Mouse (Mus musculus) granulocyte monocyte progenitor cell, adult 5-6 weeks (primary cell): ENCODE results near the gene Ctu2. TPM values are rescaled to one million over a fixed set of nuclear protein-coding genes. Genes with fewer than 3 reads are reported as not detected.

Experiments
- ATAC-seq: replicated peaks from 2 replicates; pipeline ENCODE4 v1.8.0; 2016; ENCODE audit warnings: mild to moderate bottlenecking, moderate TSS enrichment, inconsistent platforms; ENCODE audit not compliant: poor library complexity, severe bottlenecking
- total RNA-seq, 2 experiments: library from RNA; stranded (forward) in 1 of 2; stranded (reverse) in 1 of 2; fragments of 200-712, 200-1000 nt in 1 of 2; fragments of >200 nt in 1 of 2; fragmentation: Nextera tagmentation in 1 of 2; gene quantifications; 2 replicates each; pipeline ENCODE4 v1.2.3; 2014 to 2017

Gene Ctu2
- total RNA-seq, 2 experiments from 2014 or later, result 14.0 to 33.1 TPM

- peak; percentile 27; the same call in 1 of the 2 replicates for ATAC-seq
Measured at GRCm38 (mm10) chr8:122444058-122444748, 31.7 kb upstream of the Ctu2 start.

- no peak for ATAC-seq
Measured at GRCm38 (mm10) chr8:122445203-122445602, 30.7 kb upstream of the Ctu2 start.

- ATAC-seq, result no peak
Measured at GRCm38 (mm10) chr8:122451161-122451703, 24.7 kb upstream of the Ctu2 start.

GRCm38 (mm10) chr8:122452154-122452553 is 23.8 kb upstream of the Ctu2 start:
- no peak for ATAC-seq

- peak; percentile 54 for ATAC-seq
Measured at GRCm38 (mm10) chr8:122454409-122454808, 21.5 kb upstream of the Ctu2 start.

- ATAC-seq, result no peak
Measured at GRCm38 (mm10) chr8:122457171-122457570, 18.8 kb upstream of the Ctu2 start.

GRCm38 (mm10) chr8:122459218-122459900 is 16.6 kb upstream of the Ctu2 start:
- no peak for ATAC-seq

- no peak for ATAC-seq
Measured at GRCm38 (mm10) chr8:122459990-122460389, 16.0 kb upstream of the Ctu2 start.

- peak; percentile 54 for ATAC-seq
Measured at GRCm38 (mm10) chr8:122460524-122461472, 15.1 kb upstream of the Ctu2 start, which contains the start of gene Snai3. Gene Snai3, minus strand, starts transcription at chr8:122460733.

GRCm38 (mm10) chr8:122461473-122462148 is 14.3 kb upstream of the Ctu2 start:
- ATAC-seq, result no peak

GRCm38 (mm10) chr8:122462510-122462909 is 13.4 kb upstream of the Ctu2 start:
- no peak for ATAC-seq

- peak; percentile 43 for ATAC-seq
Measured at GRCm38 (mm10) chr8:122463651-122464640, 12.0 kb upstream of the Ctu2 start.

- ATAC-seq, result no peak
Measured at GRCm38 (mm10) chr8:122464985-122465384, 11.0 kb upstream of the Ctu2 start.

- no peak for ATAC-seq
Measured at GRCm38 (mm10) chr8:122467816-122468215, 8.1 kb upstream of the Ctu2 start.

- ATAC-seq, result no peak
Measured at GRCm38 (mm10) chr8:122469407-122469806, 6.5 kb upstream of the Ctu2 start.

GRCm38 (mm10) chr8:122469965-122470364 is 6.0 kb upstream of the Ctu2 start:
- peak; percentile 47 for ATAC-seq

GRCm38 (mm10) chr8:122470691-122471090 is 5.3 kb upstream of the Ctu2 start:
- ATAC-seq, result no peak

- ATAC-seq, result peak; percentile 68
Measured at GRCm38 (mm10) chr8:122473911-122474421, 2.0 kb upstream of the Ctu2 start.
